Mouse (Mus musculus) midbrain, postnatal 0 days (tissue): ENCODE data around the gene Gfra1. TPM values are rescaled to one million over a fixed set of nuclear protein-coding genes. Genes with fewer than 3 reads are reported as not detected.
A peak's percentile ranks its signal among the peaks of the same experiment; 100 is the strongest.

Source experiments
- ATAC-seq: fragments of 200-750 bp; cut with Nextera tagmentation; 2 replicates; pipeline ENCODE4 v1.8.0; 2017; ENCODE audit warnings: moderate number of reproducible peaks, mild to moderate bottlenecking, moderate TSS enrichment, moderate library complexity; ENCODE audit not compliant: low FRiP score
- DNase-seq: peaks from one replicate; pipeline ENCODE4 v3.0.0-alpha.2; 2015; ENCODE audit warnings: low spot score
- H3K27ac ChIP-seq: fragments of 300-500 bp; sonication (generic); 2 replicates; pipeline ENCODE4 v1.5.1; 2014; ENCODE audit warnings: low read depth, mild to moderate bottlenecking, low read length, mixed read lengths
- H3K27me3 ChIP-seq: fragments of 300-500 bp; sonication (generic); 2 replicates; pipeline ENCODE4 v1.6.1; 2014; ENCODE audit warnings: low read length, control low read depth, mixed read lengths; ENCODE audit not compliant: insufficient read depth
- H3K36me3 ChIP-seq: fragments of 300-500 bp; sonication (generic); 2 replicates; pipeline ENCODE4 v1.6.1; 2014; ENCODE audit warnings: low read length, control low read depth, mixed read lengths; ENCODE audit not compliant: insufficient read depth
- H3K4me1 ChIP-seq: fragments of 300-500 bp; sonication (generic); 2 replicates; pipeline ENCODE4 v1.6.1; 2014; ENCODE audit warnings: mild to moderate bottlenecking, control low read depth, antibody characterized with exemption, low read length, mixed read lengths; ENCODE audit not compliant: insufficient read depth
- H3K4me2 ChIP-seq: fragments of 300-500 bp; sonication (generic); 2 replicates; pipeline ENCODE4 v1.6.1; 2014; ENCODE audit warnings: low read depth, mild to moderate bottlenecking, low read length, mixed read lengths; ENCODE audit not compliant: poor library complexity, severe bottlenecking
- H3K4me3 ChIP-seq: fragments of 300-500 bp; sonication (generic); 2 replicates; pipeline ENCODE4 v1.5.1; 2014; ENCODE audit warnings: low read depth, mild to moderate bottlenecking, low read length, moderate library complexity
- H3K9ac ChIP-seq: fragments of 300-500 bp; sonication (generic); replicated peaks from 2 replicates; pipeline ENCODE4 v1.6.1; 2014; ENCODE audit warnings: mild to moderate bottlenecking, low read length, moderate library complexity, mixed read lengths; ENCODE audit not compliant: poor library complexity, severe bottlenecking
- H3K9me3 ChIP-seq: fragments of 300-500 bp; sonication (generic); 2 replicates; pipeline ENCODE4 v1.6.1; 2016; ENCODE audit warnings: low read length, control low read depth
- CTCF ChIP-seq: IDR thresholded peaks from 2 replicates; pipeline ENCODE4 v1.5.1; 2016; ENCODE audit warnings: antibody characterized with exemption, mild to moderate bottlenecking
- WGBS: fragments of 180-500 bp; shearing (Covaris S2); extraction: QIAGEN DNeasy Blood & Tissue Kit; methylation state at CpG from one replicate; pipeline ENCODE4 v1.1.7; 2014; 5-methylcytosine and 5-hydroxymethylcytosine counted together
- polyA plus RNA-seq: library from polyadenylated mRNA; unstranded; fragments of >200 nt; fragmentation: Nextera tagmentation; extraction: Ambion mirVana; gene quantifications from 2 replicates; pipeline ENCODE4 v1.2.1, GENCODE M21; 2015
- total RNA-seq: library from RNA; depleted of rRNA; stranded (reverse); fragments of >200 nt; gene quantifications from 2 replicates; pipeline ENCODE4 v1.2.3, GENCODE M21; 2014

Gfra1 gene
- total and polyA plus RNA-seq, 2 experiments from 2014 or later, result 34.4 to 101 TPM

- Histone ChIP-seq H3K4me1 (0 out of 2 replicates have a peak, but pooled peaks cover 3% of the 10 kb centered on the region), H3K9ac (no peak overlapping the region), H3K4me2 (no peak overlapping the region), H3K36me3 (no peaks in the 10 kb centered on the region), H3K9me3 (no peaks in the 10 kb centered on the region), H3K4me3 (no peak overlapping the region), H3K27ac (no peak overlapping the region), H3K27me3 (no peaks in the 10 kb centered on the region)
- no peak for ATAC-seq
- DNase-seq, result no peak
- no peak for TF ChIP-seq CTCF
- 49% methylated on average over 2 of the region's 2 CpGs for WGBS
Measured at GRCm38 (mm10) chr19:58368513-58368912, 87.2 kb downstream of the Gfra1 start.

GRCm38 (mm10) chr19:58364688-58365087 lies 91.0 kb downstream of the Gfra1 start:
- DNase-seq (peak; percentile 37), ATAC-seq (no peak)
- Histone ChIP-seq H3K27ac (no peak overlapping the region), H3K9ac (no peak overlapping the region), H3K27me3 (no peaks in the 10 kb centered on the region), H3K4me2 (no peak overlapping the region), H3K4me1 (0 out of 2 replicates have a peak, but pooled peaks cover 2% of the 10 kb centered on the region), H3K9me3 (no peaks in the 10 kb centered on the region), H3K4me3 (no peak overlapping the region), H3K36me3 (no peaks in the 10 kb centered on the region)
- TF ChIP-seq CTCF, result no peak; the same call in 1 of the 2 replicates
- 60% methylated on average over 9 of the region's 9 CpGs for WGBS

GRCm38 (mm10) chr19:58360982-58361381 lies 94.7 kb downstream of the Gfra1 start:
- Histone ChIP-seq H3K9ac (no peak overlapping the region), H3K4me2 (no peak overlapping the region), H3K27me3 (no peaks in the 10 kb centered on the region), H3K4me3 (no peak overlapping the region), H3K9me3 (no peaks in the 10 kb centered on the region), H3K36me3 (no peaks in the 10 kb centered on the region), H3K4me1 (no peaks in the 10 kb centered on the region), H3K27ac (no peak overlapping the region)
- ATAC-seq (no peak), DNase-seq (no peak)
- 48% methylated on average over 1 of the region's 1 CpGs for WGBS
- no peak for TF ChIP-seq CTCF

- no peaks in the 10 kb centered on the region for H3K36me3 ChIP-seq
- H3K4me3 ChIP-seq, result no peak overlapping the region
- peaks cover 8% of the 10 kb centered on the region; the same call in 1 of the 2 replicates for H3K4me1 ChIP-seq
- H3K4me2 ChIP-seq, result no peak overlapping the region
- no peaks in the 10 kb centered on the region for H3K9me3 ChIP-seq
- no peak for DNase-seq
- H3K27me3 ChIP-seq, result no peaks in the 10 kb centered on the region
- H3K27ac ChIP-seq, result no peak overlapping the region
- WGBS, result 89% methylated on average over 13 of the region's 13 CpGs
- ATAC-seq, result no peak
- no peak for TF ChIP-seq CTCF
- H3K9ac ChIP-seq, result no peak overlapping the region
Measured at GRCm38 (mm10) chr19:58358063-58358462, 97.6 kb downstream of the Gfra1 start.

DNA sequence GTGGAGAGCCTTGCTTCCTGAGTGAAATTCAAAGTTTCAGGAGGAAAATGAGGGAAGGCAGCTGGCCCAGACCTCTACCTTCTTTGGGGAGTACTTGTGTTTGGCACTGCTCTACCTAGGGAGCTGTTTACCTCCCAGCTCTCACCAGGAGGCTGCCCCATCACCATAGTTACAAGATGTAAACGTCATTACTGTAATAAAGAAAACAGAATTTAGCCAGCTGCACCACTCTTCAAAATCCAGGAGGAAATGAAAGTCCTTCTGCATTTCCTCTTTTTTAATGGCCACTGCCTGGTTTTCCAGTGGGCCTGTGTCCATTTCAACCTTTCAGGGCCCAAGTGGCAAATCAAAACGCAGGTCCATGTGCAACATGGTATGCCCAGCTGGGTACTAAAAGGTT lies 101.8 kb downstream of the Gfra1 start:
- DNase-seq (no peak), ATAC-seq (no peak)
- no peak for TF ChIP-seq CTCF
- Histone ChIP-seq H3K4me3 (no peak overlapping the region), H3K27ac (no peak overlapping the region), H3K4me1 (peaks cover 11% of the 10 kb centered on the region; the same call in 1 of the 2 replicates), H3K4me2 (no peak overlapping the region), H3K9me3 (no peaks in the 10 kb centered on the region), H3K36me3 (no peaks in the 10 kb centered on the region), H3K9ac (no peak overlapping the region), H3K27me3 (no peaks in the 10 kb centered on the region)
- 36% methylated on average over 2 of the region's 2 CpGs for WGBS

DNA sequence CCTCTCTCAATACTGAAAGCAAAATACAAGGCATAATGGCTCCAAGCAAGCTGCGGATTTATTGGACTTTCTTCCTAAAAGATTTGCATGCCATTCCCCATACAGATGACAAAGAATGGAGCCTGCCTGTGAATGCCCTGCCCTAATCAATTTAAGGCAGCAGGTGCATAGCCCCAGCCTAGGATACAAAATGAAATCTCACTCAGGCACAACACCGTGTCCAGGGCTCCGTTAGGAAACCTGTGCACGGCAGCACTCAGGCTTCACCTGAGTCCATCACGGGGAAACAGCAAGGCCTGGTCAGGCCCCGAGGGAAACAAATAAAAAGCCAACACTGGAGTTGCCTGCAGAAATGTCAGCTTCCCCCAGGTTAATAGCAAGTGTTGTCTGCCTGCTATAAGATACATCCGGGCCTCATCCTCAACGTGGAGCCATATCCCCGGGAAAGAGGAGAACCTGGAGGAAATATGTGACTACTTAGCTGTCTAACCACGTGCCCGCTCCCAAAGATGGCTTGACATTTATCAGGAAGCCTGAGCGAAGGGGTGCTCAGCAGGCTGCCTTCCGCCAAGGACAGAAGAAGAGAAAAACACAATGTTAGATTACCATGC lies 102.3 kb downstream of the Gfra1 start:
- Histone ChIP-seq H3K27me3 (no peaks in the 10 kb centered on the region), H3K27ac (0 out of 2 replicates have a peak overlapping the region, but pooled peaks have one; percentile 38), H3K36me3 (no peaks in the 10 kb centered on the region), H3K9ac (peak overlapping the region; percentile 9; the same call in 1 of the 2 replicates), H3K4me1 (peaks cover 11% of the 10 kb centered on the region; the same call in 1 of the 2 replicates), H3K4me2 (no peak overlapping the region), H3K9me3 (no peaks in the 10 kb centered on the region), H3K4me3 (no peak overlapping the region)
- WGBS, result 32% methylated on average over 13 of the region's 13 CpGs
- peak; percentile 16; the same call in 1 of the 2 replicates for TF ChIP-seq CTCF
- DNase-seq (no peak), ATAC-seq (no peak)
